Mouse (Mus musculus) bone marrow, adult 2 months (tissue): Measurements from ENCODE around the gene Orai1.
A peak's percentile ranks its signal among the peaks of the same experiment; 100 is the strongest.

Experiments
- CTCF ChIP-seq: fragments of 200-500 bp; IDR thresholded peaks from 2 replicates; pipeline ENCODE4 v1.5.1; 2011; ENCODE audit warnings: low read length, control low read depth; ENCODE audit not compliant: control insufficient read depth, insufficient read depth
- POLR2A ChIP-seq: fragments of 200-500 bp; IDR thresholded peaks from 2 replicates; pipeline ENCODE4 v1.6.1; 2011; ENCODE audit warnings: low read depth, mild to moderate bottlenecking, control low read depth, low read length, borderline replicate concordance; ENCODE audit not compliant: control insufficient read depth

DNA sequence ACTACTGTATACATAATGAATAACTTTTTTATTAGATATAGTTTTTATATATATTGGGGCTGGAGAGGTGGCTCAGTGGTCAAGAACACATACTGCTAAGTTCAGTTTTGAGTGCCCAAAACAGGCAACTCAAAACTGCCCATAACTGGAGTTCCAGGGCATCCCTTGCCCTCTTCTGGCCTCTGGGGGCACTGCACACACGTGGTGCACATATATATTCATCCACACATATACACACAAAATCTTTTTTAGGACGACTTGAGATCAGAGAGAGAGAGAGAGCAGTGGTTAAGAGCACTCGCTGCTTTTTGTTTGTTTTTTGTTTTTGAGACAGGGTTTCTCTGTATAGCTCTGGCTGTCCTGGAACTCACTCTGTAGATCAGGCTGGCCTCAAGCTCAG, 16.4 kb downstream of the Orai1 start:
- TF ChIP-seq POLR2A = no peak
- TF ChIP-seq CTCF = 0 out of 2 replicates have a peak, but pooled peaks have one; percentile 9
